Mouse (Mus musculus): ENCODE results near the gene Cipc.

GRCm38 (mm10) chr12:86958558-86958957 is 11.7 kb downstream of the Cipc start:
- no peak for TF ChIP-seq EP300 (IDR thresholded peaks at IDR 0.05; ENCODE audit: insufficient read depth, low read depth, low read length)
- no peak for TF ChIP-seq POLR2A (IDR thresholded peaks at IDR 0.05; ENCODE audit: insufficient read depth, low read depth, low read length)
- TF ChIP-seq CTCF (IDR thresholded peaks at IDR 0.05), result no peak

Data from heart, adult 2 months (tissue).